Mouse (Mus musculus) forebrain, embryonic 11.5 days (tissue): Measurements from ENCODE around the gene Eral1. TPM values are rescaled to one million over a fixed set of nuclear protein-coding genes. Genes with fewer than 3 reads are reported as not detected.

Source experiments
- ATAC-seq: fragments of 200-750 bp; cut with Nextera tagmentation; replicated peaks from 2 replicates; pipeline ENCODE4 v1.8.0; 2017; ENCODE audit warnings: moderate TSS enrichment; ENCODE audit not compliant: low FRiP score
- DNase-seq: peaks from one replicate; pipeline ENCODE4 v3.0.0-alpha.2; 2017; ENCODE audit warnings: low spot score
- H3K27ac ChIP-seq: fragments of 300-500 bp; sonication (generic); 2 replicates; pipeline ENCODE4 v1.5.1; 2014; ENCODE audit warnings: low read depth, low read length
- H3K27me3 ChIP-seq: fragments of 300-500 bp; sonication (generic); 2 replicates; pipeline ENCODE4 v1.6.1; 2014; ENCODE audit warnings: mild to moderate bottlenecking, low read length, mixed read lengths; ENCODE audit not compliant: control insufficient read depth, insufficient read depth
- H3K36me3 ChIP-seq: fragments of 300-500 bp; sonication (generic); 2 replicates; pipeline ENCODE4 v1.6.1; 2014; ENCODE audit warnings: mild to moderate bottlenecking, low read length, moderate library complexity, mixed read lengths; ENCODE audit not compliant: control insufficient read depth, insufficient read depth
- H3K4me1 ChIP-seq: fragments of 300-500 bp; sonication (generic); replicated peaks from 2 replicates; pipeline ENCODE4 v1.6.1; 2014; ENCODE audit warnings: low read length, mixed read lengths; ENCODE audit not compliant: control insufficient read depth, insufficient read depth
- H3K4me2 ChIP-seq: fragments of 300-500 bp; sonication (generic); 2 replicates; pipeline ENCODE4 v1.6.1; 2014; ENCODE audit warnings: low read depth, mild to moderate bottlenecking, low read length, moderate library complexity, mixed read lengths; ENCODE audit not compliant: severe bottlenecking
- H3K4me3 ChIP-seq: fragments of 300-500 bp; sonication (generic); 2 replicates; pipeline ENCODE4 v1.5.1; 2014; ENCODE audit warnings: low read depth, low read length
- H3K9ac ChIP-seq: fragments of 300-500 bp; sonication (generic); 2 replicates; pipeline ENCODE4 v1.6.1; 2014; ENCODE audit warnings: low read length
- H3K9me3 ChIP-seq: fragments of 300-500 bp; sonication (generic); 2 replicates; pipeline ENCODE4 v1.6.1; 2016; ENCODE audit warnings: low read length, mixed read lengths; ENCODE audit not compliant: control insufficient read depth
- WGBS: fragments of 180-500 bp; shearing (Covaris S2); extraction: QIAGEN DNeasy Blood & Tissue Kit; methylation state at CpG from one replicate; pipeline ENCODE4 v1.1.7; 2014; 5-methylcytosine and 5-hydroxymethylcytosine counted together
- microRNA counts: library from miRNA; unstranded; fragments of <30 nt; microRNA quantifications from one replicate; lab custom pipeline; 2015
- microRNA-seq: library from miRNA; unstranded; fragments of <30 nt; microRNA quantifications from one replicate; pipeline ENCODE4, GENCODE M21; 2016; ENCODE audit not compliant: insufficient number of aligned reads
- polyA plus RNA-seq: library from polyadenylated mRNA; unstranded; fragments of >200 nt; fragmentation: Nextera tagmentation; extraction: Ambion mirVana; gene quantifications from 2 replicates; pipeline ENCODE4 v1.2.1, GENCODE M21; 2014

The Eral1 gene
- polyA plus RNA-seq, 1 experiment from 2014 or later: 39.4 TPM

DNA sequence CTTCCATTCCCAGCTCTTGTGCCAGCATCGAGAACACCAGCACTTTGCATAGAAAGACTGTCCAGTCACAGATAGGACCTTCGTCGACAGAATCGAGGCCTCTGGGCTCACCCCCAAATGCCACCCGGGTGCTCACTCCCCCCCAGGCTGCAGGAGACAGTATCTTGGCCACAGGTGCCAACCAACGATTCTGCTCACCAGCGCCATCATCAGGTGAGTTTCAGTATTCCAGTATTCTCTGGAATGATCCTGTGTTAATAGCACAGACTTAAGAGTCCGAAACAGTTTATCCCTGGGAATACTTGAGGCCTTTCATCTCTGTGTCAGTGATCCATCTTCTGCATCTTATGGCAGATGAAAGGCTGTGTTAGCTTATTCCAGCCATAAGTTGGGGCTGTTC, 56.6 kb downstream of the Eral1 start:
- WGBS: 86% methylated on average over 8 of the region's 8 CpGs
- Histone ChIP-seq H3K9ac (no peak overlapping the region), H3K27me3 (no peaks in the 10 kb centered on the region), H3K9me3 (no peaks in the 10 kb centered on the region), H3K4me3 (no peak overlapping the region), H3K27ac (no peak overlapping the region), H3K4me2 (no peak overlapping the region), H3K4me1 (no peaks in the 10 kb centered on the region), H3K36me3 (peaks cover 27% of the 10 kb centered on the region)
- ATAC-seq: no peak
- DNase-seq: peak; percentile 70

MicroRNAs within 50 kb of the gene (microRNA counts, 519-probe panel; counts per million panel counts)
- 4,658 counts per million, percentile 43 among the panel's probes with 10 or more counts for microRNA mmu-miR-144 (lab: Ali Mortazavi, UCI)
- 3,182 counts per million, percentile 13 among the panel's probes with 10 or more counts for microRNA mmu-miR-451 (lab: Ali Mortazavi, UCI)

Small RNA genes within 50 kb of the gene (microRNA-seq; reads per million reads assigned to microRNA genes)
- gene Mir144 (95.1 reads per million, percentile 34 among the genes with 10 or more reads in this experiment), gene Mir451a (not detected), gene Mir451b (not detected)

Other genes starting within 250 kb of the Eral1 start
- 13.6 and 16.0 TPM in 2 replicates for gene Pipox, start 186.3 kb downstream of the Eral1 start, polyA plus RNA-seq
- gene Sez6, start 149.6 kb downstream of the Eral1 start, polyA plus RNA-seq: 14.3 and 16.7 TPM in 2 replicates
- 29.6 and 30.5 TPM in 2 replicates for gene Phf12, start 97.6 kb downstream of the Eral1 start, polyA plus RNA-seq
- gene Dhrs13, start 48.1 kb downstream of the Eral1 start, polyA plus RNA-seq: 18.8 and 22.1 TPM in 2 replicates
- 71.2 and 74.2 TPM in 2 replicates for gene Flot2, start 42.5 kb downstream of the Eral1 start, polyA plus RNA-seq
- 31.3 and 34.4 TPM in 2 replicates for gene Fam222b, start 14.3 kb upstream of the Eral1 start, polyA plus RNA-seq
- 77.7 and 79.6 TPM in 2 replicates for gene Traf4, start 85.2 kb upstream of the Eral1 start, polyA plus RNA-seq
- gene Nek8, start 96.3 kb upstream of the Eral1 start, polyA plus RNA-seq: 7.6 and 9.6 TPM in 2 replicates
- 7.1 and 9.9 TPM in 2 replicates for gene Tlcd1, start 96.3 kb upstream of the Eral1 start, polyA plus RNA-seq
- gene Rpl23a, start 103.2 kb upstream of the Eral1 start, polyA plus RNA-seq: 1,094 and 1,161 TPM in 2 replicates
- 54.7 and 58.8 TPM in 2 replicates for gene Rab34, start 108.0 kb upstream of the Eral1 start, polyA plus RNA-seq
- gene Proca1, start 113.0 kb upstream of the Eral1 start, polyA plus RNA-seq: 1.4 and 1.6 TPM in 2 replicates
- gene Sdf2, start 165.4 kb upstream of the Eral1 start, polyA plus RNA-seq: 41.0 and 52.3 TPM in 2 replicates
- gene Supt6, start 165.6 kb upstream of the Eral1 start, polyA plus RNA-seq: 33.7 and 34.0 TPM in 2 replicates
- 75.1 and 84.6 TPM in 2 replicates for gene 2610507B11Rik, start 181.4 kb upstream of the Eral1 start, polyA plus RNA-seq
- 0.21 and 0.87 TPM in 2 replicates for gene BC030499, start 210.5 kb upstream of the Eral1 start, polyA plus RNA-seq
- 75.5 and 76.1 TPM in 2 replicates for gene Spag5, start 221.1 kb upstream of the Eral1 start, polyA plus RNA-seq
- gene Aldoc, start 242.6 kb upstream of the Eral1 start, polyA plus RNA-seq: 3.3 and 7.4 TPM in 2 replicates
- gene Pigs, start 248.0 kb upstream of the Eral1 start, polyA plus RNA-seq: 69.6 and 70.3 TPM in 2 replicates